Mouse (Mus musculus) right cerebral cortex, postnatal 36 days (tissue): ENCODE measurements around the gene 2410004P03Rik.

ENCODE experiments used
- DNase-seq, 2 experiments: peaks; one replicate each; pipeline ENCODE4 v3.0.0; 2022; ENCODE audit warnings: low spot score in 2 of 2, mixed read lengths in 1 of 2

2410004P03Rik gene

DNA sequence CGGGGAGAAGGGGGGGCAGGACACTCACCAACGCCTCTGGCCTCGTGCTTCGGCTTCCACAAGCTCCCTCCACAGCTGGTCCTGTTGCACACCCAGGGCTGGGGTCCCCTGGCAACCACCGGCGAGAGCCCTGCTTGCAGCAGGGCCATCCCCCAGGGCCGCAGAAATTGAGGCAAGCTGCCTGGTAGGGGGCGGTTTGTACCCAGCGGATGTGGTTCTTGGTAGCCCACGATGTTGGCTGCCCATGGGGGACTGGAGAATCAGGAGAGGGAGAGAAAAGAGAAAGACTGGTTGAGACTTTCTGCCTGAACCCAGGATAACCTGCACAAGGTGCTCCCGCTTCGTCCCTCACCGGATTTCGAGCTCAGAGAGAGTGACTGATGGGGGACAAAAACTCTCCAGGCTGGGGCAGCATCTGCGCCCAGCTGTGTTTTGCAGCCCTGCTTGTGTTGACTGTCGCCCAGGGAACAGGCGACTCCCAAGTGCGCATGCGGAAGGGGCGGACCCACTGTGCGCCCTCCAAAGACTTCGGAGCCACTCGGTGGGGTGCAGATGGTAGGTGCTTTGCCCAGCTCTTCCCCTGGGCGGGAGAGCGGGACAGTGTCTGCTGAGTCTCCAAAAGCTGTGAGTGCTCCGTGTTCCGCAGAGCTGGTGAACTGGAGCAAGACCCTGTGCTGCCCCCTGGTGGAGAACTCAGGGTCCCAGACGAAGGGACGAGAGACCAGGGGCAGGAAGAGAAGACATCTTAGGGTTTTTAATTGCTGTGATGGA is at the start of gene 2410004P03Rik:
TSS of gene 2410004P03Rik (minus strand) at position 628 of the 771 bp plus-strand sequence.
- peak in 1 of 2 experiments; percentile 59 for DNase-seq

DNA sequence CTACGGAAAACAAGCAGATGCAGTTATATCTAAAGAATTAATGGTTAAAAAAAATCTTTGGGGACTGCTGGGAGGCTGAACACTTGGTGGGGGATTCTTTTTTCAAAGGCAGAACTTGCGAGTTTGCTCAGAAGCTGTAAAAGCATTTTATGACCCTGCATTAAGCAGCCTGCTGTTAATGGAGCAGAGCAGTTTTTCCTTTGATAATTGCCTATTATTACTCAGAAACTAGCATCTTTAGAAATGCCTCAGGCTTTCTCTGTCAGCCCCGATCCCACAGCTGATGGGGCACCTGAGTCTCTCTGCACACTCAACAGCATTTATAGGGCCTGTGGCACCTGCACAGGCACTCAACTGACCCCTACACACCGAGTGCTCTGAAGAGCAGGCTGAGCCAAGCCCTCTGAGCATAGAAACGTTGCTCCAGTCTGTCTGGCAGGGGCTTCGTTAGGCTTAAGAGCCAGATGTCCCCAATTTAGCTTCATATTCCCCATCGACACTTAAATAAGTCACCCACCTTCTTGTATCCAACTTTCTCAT is 49.7 kb upstream of the 2410004P03Rik start:
- no peak for DNase-seq

DNA sequence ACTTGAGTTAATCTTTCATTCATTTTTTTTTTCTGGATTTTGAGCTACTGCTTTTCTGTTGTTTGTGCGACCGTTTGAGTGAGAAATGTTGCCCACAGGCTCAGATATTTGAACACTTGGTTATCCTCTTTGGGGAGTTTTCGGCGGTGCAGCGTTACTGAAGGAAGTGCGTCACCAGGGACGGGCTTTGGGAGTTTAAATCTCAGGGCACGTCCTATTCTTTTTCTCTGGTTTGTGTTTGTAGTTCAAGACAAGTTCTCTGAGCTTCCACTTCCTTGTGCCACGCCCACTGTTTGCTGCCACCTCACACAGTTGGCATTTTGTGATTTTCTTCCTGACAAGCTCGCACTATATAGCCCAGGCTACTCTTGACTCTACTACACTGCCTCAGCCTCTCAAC is 47.0 kb upstream of the 2410004P03Rik start:
- DNase-seq = no peak

DNA sequence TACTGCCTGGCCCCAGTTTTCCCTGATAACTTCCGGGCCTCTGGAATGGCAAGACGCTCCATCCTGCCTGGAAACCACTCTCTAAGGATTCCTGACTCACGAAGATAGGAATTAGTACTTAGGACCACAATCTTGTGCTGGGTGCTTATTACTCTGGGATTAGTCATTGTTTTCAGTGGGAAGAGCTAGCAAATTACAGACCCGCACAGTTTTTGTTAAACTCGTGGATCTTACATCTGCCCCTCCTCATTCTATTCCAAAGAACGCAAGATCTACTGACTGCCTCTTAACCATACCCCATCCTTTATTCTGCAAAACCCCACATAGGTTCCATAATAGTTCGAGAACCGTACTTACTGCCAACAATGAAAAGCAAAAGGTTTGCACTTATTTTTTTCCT is 45.6 kb upstream of the 2410004P03Rik start:
- DNase-seq = no peak

DNA sequence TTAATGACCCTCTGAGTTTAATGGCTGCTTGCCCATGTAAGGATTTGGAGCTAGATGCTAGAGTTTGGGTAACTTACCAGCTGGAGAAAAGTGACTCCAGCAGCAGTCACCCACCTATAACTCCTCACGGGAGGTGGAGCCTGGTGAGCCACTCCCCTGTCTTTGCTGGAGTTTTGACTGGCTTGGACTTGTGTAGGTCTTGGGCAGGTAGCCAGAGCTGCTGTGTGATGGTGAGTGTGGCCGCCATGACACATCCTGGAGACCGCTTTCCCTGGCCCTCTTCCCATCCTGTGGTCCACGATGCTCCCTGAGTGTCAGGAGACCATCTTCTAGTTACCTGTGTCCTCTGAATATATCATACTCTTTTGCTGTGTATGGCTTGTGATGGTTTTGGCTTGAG is 44.2 kb upstream of the 2410004P03Rik start:
- DNase-seq = no peak

DNA sequence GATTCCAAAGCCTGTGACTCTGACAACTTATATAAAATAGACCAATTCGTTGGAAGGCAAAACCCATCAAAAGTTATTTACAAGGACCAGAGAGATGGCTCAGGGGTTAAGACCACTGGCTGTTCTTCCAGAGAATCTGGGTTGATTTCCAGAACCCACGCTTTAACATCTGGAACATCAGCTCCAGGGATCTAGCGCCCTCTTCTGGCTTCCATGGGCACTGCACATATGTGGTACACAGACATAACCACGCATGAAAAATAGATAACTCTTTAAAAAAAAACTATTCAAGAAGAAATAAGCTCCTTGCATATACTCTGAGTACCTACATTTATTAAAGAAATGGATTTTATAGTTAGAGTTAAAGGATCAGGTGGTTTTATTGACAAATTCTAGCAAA is 43.2 kb upstream of the 2410004P03Rik start:
- no peak for DNase-seq

DNA sequence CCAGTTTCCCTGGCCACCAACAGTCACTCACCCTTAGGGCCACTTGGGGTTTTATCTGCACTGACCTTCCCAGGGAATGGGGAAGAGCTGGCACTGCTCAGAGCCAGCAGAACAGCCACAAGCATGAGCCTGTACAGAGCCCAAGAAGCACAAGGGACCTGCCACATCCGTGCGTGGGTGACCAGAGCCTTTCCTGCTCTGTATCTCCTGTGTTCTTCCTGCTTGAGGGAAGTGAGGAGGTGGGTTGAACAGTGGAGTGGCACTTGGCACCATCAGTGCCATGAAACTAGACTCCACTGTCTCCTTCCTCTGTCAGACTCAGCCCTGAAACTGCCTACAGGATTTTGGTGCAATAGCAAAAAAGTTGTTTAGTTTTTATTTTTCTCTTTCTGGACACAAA is 41.1 kb upstream of the 2410004P03Rik start:
- DNase-seq = no peak

DNA sequence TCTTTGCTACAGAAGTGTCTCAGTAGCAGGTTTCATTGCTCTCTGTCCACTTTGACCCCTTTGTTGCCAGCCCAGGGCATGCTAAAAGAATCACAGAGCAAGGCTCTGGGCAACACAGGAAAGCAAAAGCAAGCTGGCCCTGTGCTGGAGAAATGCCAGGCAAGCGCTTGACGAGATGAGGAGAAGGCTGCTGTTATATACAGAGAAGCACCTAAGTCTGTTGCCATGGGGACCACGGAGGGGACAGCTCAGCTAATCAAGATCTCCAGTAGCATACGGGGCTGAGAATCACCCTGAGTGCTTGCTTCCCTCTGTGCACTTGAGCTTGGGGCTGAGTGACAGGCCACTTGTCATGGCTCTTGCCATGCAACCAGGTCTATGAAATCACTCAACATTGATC is 39.5 kb upstream of the 2410004P03Rik start:
- peak in 1 of 2 experiments; percentile 44 for DNase-seq

DNA sequence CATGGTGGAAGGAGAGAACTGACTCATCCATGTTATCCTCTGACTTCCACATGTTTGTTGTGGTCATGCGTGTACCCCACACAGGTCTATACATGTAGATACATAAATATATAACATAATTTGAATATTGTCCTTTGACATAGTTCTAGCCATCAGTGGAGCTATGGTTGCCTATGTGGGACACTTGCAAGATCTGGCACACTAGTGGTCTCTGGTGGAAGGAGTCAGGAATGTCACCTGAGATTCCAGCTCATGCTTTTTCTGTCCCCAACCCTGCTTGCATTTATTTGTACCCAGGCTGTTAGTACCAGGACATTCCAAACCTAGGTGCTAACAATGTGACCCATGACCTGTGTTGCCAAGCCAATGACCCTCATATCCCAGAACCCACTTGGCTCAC is 38.3 kb upstream of the 2410004P03Rik start:
- DNase-seq = no peak

DNA sequence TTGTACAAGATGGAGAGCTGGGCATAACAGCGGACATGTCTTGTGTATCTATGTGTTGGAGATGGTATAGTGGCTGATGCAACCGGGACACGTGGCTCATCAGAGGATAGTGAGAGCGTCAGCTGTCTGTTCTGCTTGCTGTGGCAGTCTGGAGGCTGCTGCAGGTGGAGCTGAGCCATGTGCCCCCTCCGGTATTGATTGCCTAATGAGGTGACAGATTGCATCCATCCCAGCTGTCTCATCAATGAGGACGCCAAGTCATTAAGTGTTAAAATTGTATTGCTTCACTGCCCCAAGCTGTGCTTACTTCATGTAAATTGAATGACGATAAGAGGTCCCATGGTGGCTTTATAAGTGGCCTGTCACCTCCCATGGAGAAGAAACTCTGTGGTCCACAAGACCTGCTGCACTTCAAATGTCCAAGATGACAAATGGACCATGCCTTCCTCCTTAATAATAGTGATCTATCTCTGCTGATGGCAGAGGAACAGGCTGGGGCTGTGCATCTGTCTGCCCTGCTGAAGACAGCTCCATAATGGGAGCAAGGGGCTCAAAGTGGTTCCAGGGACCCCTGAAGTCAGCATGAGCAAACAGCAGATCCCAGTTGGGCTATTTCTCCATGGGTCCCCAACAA is 37.6 kb upstream of the 2410004P03Rik start:
- DNase-seq = no peak

DNA sequence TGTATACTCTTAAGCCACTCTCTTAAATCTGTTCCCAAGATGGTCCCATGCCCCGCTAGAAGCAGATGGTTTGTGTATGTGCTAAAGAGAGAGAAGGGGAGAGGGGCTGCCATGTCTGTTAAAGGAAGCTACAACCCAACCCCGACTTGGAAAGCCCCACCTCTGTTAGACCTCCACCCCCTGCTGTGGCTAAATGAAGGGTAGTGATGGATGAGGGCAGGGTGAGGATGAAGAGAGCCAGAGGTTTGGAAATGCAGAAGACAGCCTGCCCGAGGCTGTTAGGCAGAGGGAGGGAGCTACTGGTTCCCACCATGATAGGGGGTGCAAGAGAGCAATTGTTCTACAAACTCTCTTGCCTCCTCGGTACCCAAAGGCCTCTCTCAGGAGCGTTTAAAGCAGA is 31.8 kb upstream of the 2410004P03Rik start:
- DNase-seq = no peak

DNA sequence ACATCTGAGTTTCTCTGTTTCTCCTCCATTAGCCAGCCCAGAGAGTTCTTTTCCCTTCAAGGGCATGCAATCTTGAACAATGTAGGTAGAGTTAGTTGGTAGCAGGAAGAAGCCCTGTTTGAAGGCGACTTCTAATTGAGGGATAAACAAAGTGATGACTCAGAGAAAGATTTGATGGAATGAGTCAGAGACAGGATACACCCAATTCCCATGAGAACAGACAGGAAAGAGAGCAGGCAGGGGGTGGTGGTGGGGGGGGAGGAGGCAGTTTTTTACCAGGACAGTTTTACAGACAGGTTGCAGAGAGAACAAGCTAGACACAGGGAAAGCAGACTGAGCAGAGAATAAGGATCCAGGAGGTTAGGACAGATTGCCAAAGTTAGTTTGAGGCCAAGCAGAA is 29.0 kb upstream of the 2410004P03Rik start:
- no peak for DNase-seq

DNA sequence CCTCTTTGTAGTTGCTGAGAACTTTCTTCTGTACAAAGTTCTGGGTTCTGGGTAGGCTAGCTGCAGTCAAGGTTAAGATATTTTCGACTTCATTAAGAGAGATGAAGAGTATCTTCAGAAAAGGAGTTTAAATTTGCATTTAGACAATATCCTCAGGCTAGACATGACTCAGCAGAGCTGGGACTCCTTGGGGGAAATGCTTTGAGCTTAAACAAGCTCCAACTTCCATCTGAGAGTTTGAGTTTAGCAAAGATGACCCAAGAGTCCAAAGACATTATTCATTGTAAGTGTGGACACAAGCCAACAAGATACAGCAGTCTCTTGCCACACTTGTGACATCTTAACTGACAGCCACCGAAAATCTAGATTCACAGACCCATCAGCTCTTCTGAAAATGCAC is 27.9 kb upstream of the 2410004P03Rik start:
- no peak for DNase-seq

DNA sequence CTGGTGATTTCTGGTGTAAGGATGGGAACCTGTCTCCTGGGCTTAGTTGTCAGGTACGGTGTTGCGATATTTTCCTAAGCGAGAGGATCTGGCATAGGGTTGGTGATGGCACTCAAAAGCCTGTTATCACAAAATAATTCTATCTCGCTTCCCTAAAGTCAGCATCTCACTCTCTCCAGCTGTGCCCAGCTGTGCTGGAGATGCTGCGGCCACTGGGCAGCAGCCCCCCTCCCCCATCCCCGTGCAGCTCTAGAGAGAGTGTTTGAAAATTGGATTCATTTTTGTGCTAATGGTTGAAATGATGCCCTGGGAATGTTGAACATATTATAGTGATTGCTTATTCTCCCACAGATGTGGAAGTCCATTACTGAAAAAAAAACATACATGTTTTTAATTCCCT is 26.7 kb upstream of the 2410004P03Rik start:
- DNase-seq = no peak

DNA sequence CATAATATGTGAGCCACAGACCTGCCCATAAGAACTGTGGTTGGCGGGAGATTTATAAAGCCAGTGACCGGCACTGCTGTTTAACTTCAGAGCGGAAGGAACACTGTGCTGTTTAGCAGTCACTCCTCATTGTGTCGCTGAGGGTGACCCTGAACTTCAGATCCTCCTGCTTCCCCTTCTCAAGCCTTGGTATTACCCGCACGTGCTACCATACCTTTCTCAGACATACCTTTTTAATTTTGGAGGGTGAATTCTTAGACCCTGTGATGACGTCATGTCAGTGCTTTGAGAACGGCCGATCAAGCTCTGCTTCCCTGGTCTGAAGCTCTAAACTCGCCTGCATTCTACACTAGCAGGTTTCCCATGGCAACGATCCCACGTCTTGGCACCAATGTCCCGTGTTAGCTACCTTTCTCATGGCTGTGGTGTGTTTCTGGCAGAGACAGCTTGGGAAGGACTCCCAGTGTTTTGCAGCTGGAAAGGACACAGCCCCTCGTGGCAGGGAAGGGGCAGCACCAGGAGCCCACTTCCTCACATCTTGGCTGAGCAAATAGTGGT is 25.6 kb upstream of the 2410004P03Rik start:
- DNase-seq = peak; percentile 49 to 68

DNA sequence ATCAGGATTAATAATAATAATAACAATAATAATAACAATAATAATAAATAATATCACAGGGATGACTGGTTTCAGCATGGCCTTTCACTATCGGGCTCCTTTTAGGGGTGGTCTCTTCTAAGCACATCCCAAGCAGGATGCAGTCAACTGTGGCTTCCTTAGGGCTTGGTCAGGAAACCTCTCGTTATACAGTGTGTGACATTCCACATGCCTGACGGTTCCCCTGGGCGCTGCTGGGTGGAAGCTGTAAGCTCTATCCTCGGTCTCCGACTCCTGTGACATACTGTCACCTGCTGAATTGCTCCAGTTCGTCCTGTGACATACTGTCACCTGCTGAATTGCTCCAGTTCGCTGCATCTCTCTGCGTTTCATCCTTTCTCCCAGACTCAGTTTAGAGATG is 25.0 kb upstream of the 2410004P03Rik start:
- DNase-seq = no peak

DNA sequence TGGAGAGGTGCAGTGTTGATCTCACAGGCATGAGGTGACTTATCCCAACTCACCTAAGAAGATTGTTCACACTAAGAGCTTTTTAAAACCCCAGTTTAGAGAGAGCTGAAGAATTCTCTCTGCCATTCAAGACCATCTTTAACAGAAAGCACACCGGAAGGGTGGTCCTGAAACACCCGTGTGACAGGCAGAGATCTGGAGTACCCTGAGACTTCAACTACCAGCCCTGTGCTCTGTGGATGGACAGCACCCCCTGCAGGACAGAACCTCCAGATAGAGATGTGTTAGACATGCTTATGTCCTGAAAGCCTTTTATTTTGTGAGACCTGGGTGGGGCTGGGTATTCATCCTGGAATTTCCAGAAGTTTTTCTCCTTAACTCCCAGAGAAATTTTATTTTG is 23.6 kb upstream of the 2410004P03Rik start:
- DNase-seq = no peak

DNA sequence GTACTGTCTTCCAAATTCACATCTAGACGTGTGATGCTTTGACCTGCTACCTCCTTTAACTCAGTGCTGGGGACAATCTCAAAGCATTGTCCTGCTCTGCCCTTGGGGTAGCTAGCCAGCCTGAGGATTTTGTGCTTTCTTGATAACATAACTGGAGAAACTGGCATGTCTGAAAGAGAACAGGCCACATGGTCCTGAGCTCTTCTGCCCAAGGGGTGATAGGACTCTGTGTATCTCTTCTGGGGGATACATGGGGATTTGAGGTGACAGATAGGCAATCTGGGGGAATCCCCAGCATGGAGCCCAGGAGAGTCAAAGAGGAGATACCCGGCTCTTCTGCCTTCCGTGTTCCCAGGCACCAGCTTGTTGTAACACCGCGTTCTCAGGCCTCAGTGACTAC is 23.1 kb upstream of the 2410004P03Rik start:
- no peak for DNase-seq

DNA sequence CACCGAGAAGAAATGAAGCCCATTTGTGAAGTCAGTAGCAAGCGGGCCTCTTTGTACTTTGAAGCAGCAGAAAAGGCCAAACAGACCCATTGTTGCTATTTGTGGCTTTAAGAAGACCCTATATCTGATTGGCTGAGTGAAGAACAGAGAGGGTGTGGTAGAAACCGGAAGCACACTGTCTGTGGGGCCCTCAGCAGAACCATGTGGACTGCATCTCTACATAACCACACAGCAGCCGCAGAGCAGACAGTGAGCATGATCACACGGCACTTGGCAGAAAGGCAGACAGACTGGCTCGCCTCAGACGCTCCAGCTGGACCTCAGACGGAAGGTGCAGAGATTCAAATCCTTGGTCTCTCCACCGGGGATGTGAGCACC is 21.9 kb upstream of the 2410004P03Rik start:
- DNase-seq = no peak

DNA sequence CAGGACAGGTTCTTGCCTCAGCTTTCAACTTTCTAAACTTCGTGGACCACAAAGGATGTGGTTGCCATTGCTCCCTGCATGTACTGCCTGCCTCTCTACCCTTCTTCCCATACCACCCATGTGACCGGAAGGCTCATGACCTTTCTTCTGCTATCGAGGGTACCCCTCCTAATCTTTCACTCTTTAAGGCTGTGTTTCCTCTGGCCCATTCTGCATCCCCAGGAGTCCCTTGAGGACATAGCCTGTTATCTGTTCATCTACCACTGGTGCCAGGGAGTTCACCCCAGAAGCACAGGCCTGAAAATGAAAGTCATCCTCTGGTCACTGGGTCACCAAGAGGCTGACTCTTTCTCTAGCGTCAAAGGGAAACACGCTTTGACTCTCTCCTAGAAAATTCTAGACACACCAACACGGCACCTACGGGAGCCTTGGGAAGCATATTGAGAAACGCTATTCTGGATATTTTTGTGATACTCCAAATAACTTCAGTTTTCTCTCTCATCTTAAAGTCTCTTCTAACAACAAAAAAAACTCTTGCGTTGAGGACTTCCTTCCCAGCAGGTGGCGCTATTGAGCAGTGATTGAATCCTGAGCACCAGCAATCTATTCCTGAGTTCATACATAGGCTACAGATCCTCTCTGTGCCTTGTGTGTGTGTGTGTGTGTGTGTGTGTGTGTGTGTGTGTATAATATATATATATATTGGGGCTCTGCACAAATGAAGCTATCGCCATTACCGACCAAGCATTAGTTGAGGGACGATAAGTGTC is 21.4 kb upstream of the 2410004P03Rik start:
- peak; percentile 59 to 71 for DNase-seq

DNA sequence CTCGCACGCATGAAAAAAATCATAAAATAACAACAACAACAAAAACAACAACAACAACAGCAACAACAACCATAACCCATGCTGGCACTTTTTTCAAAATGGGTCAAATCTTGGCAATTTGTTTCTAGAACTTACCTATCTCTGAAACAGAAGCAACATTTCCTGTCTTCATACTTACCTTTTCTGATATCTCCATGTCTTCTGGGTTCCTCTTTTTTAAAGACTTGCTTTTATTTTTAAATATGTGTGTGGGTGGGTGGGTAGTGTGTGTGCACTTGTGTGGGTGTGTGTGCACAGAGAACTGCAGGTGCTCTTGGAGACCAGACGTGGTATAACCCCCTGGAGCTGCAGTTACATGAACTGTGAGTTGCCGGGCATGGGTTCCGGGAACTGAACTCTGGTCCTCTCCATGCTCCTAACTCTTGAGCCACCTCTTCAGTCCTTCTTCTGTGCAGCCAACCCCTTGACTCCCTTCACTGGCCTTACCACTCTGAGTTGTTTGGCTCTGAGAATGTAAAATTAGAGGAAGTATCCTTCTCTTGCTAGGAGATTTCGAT is 13.1 kb upstream of the 2410004P03Rik start:
- DNase-seq = no peak

DNA sequence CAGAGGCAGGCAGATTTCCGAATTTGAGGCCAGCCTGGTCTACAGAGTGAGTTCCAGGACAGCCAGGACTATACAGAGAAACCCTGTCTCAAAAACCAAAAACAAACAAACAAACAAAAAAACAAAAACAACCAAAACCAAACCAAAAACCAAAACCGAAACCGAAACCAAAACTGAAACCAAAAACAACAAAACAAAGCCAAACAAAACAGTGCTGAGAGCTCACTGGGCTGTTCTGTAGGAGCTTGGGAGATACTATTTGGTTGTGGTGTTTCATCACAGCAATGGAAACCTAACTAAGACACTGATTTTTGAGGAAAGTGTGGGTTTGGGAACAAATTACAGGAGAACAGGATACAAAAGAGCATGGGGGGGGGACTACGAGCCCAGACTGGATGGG is 10.6 kb upstream of the 2410004P03Rik start:
- DNase-seq = no peak
